Mouse (Mus musculus) liver, embryonic 18 days (tissue): ENCODE results near the gene Setmar. TPM values are rescaled to one million over a fixed set of nuclear protein-coding genes. Genes with fewer than 3 reads are reported as not detected.

Source experiments
- polyA plus RNA-seq: library from polyadenylated mRNA; depleted of rRNA; stranded (reverse); fragments of >200 nt; gene quantifications from 2 replicates; pipeline ENCODE4 v1.2.3, GENCODE M21; 2012; rRNA removed

Setmar gene
- polyA plus RNA-seq = 1.8 and 2.1 TPM in 2 replicates

GRCm38 (mm10) chr6:108064918-108065526 is at the start of gene Setmar:
TSS of gene Setmar (plus strand) at chr6:108065045.

Other genes starting within 250 kb of the Setmar start
- 6.2 and 6.4 TPM in 2 replicates for gene Sumf1, start 120.5 kb downstream of the Setmar start, polyA plus RNA-seq
- gene Itpr1, start 148.1 kb downstream of the Setmar start, polyA plus RNA-seq = 3.9 and 4.2 TPM in 2 replicates